Mouse (Mus musculus) embryonic facial prominence, embryonic 15.5 days (tissue): Measurements from ENCODE around the gene Npff. TPM values are rescaled to one million over a fixed set of nuclear protein-coding genes. Genes with fewer than 3 reads are reported as not detected.

Experiments
- ATAC-seq: fragments of 200-750 bp; cut with Nextera tagmentation; 2 replicates; pipeline ENCODE4 v1.8.0; 2017; ENCODE audit warnings: low read depth, moderate TSS enrichment; ENCODE audit not compliant: insufficient number of reproducible peaks, low FRiP score, low TSS enrichment
- H3K27ac ChIP-seq: fragments of 300-500 bp; sonication (generic); replicated peaks from 2 replicates; pipeline ENCODE4 v1.5.1; 2015; ENCODE audit warnings: mild to moderate bottlenecking, inconsistent platforms
- H3K27me3 ChIP-seq: fragments of 300-500 bp; sonication (generic); 2 replicates; pipeline ENCODE4 v1.6.1; 2015; ENCODE audit warnings: inconsistent platforms
- H3K36me3 ChIP-seq: fragments of 300-500 bp; sonication (generic); 2 replicates; pipeline ENCODE4 v1.6.1; 2015; ENCODE audit warnings: mild to moderate bottlenecking, inconsistent platforms
- H3K4me1 ChIP-seq: fragments of 300-500 bp; sonication (generic); 2 replicates; pipeline ENCODE4 v1.6.1; 2015; ENCODE audit warnings: inconsistent platforms
- H3K4me2 ChIP-seq: fragments of 300-500 bp; sonication (generic); replicated peaks from 2 replicates; pipeline ENCODE4 v1.6.1; 2015; ENCODE audit warnings: mild to moderate bottlenecking, inconsistent platforms
- H3K4me3 ChIP-seq: fragments of 300-500 bp; sonication (generic); replicated peaks from 2 replicates; pipeline ENCODE4 v1.5.1; 2015; ENCODE audit warnings: mild to moderate bottlenecking, inconsistent platforms
- H3K9ac ChIP-seq: fragments of 300-500 bp; sonication (generic); 2 replicates; pipeline ENCODE4 v1.6.1; 2015; ENCODE audit warnings: inconsistent platforms
- H3K9me3 ChIP-seq: fragments of 300-500 bp; sonication (generic); replicated peaks from 2 replicates; pipeline ENCODE4 v1.6.1; 2016; ENCODE audit warnings: inconsistent platforms
- WGBS: fragments of 180-500 bp; shearing (Covaris S2); methylation state at CpG from one replicate; pipeline ENCODE4 v1.1.7; 2015; 5-methylcytosine and 5-hydroxymethylcytosine counted together
- polyA plus RNA-seq: library from polyadenylated mRNA; unstranded; fragments of >200 nt; fragmentation: Nextera tagmentation; extraction: Ambion mirVana; gene quantifications from 2 replicates; pipeline ENCODE4 v1.2.1, GENCODE M21; 2015

Npff gene
- polyA plus RNA-seq, 1 experiment from 2014 or later = 3.9 TPM

DNA sequence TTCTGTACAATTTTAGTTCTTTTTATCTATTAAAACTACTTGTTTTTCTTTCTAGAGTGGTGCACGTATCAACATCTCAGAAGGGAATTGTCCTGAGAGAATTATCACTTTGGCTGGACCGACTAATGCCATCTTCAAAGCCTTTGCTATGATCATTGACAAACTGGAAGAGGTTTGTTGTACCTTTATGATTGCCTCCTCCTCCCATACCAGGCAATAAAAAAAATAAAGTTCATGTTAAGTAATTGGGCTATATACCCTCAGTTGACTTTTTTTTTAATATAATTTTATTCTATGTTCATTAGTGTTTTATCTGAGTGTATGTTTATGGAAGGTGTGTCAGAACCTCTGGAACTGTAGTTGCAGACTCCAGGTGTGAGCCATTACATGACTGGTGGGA lies 50.2 kb downstream of the Npff start:
- no peak for ATAC-seq

More for the DNA sequence above, 50.2 kb downstream of the Npff start:
- Histone ChIP-seq H3K9me3 (no peaks in the 10 kb centered on the region), H3K4me1 (peaks cover 15% of the 10 kb centered on the region), H3K4me3 (no peak overlapping the region), H3K4me2 (no peak overlapping the region), H3K27ac (no peak overlapping the region), H3K36me3 (peaks cover 55% of the 10 kb centered on the region), H3K9ac (no peak overlapping the region), H3K27me3 (no peaks in the 10 kb centered on the region)
- 88% methylated on average over 2 of the region's 2 CpGs for WGBS

Other genes with a start within 250 kb of the Npff start
- gene Mfsd5, start 245.5 kb downstream of the Npff start, polyA plus RNA-seq = 84.0 and 88.6 TPM in 2 replicates
- gene Espl1, start 228.7 kb downstream of the Npff start, polyA plus RNA-seq = 20.2 and 24.5 TPM in 2 replicates
- 398 and 407 TPM in 2 replicates for gene Pfdn5, start 198.8 kb downstream of the Npff start, polyA plus RNA-seq
- gene Myg1, start 193.2 kb downstream of the Npff start, polyA plus RNA-seq = 95.6 and 99.4 TPM in 2 replicates
- gene Aaas, start 174.2 kb downstream of the Npff start, polyA plus RNA-seq = 61.2 and 63.0 TPM in 2 replicates
- gene Sp7, start 157.8 kb downstream of the Npff start, polyA plus RNA-seq = 35.4 and 35.8 TPM in 2 replicates
- gene Sp1, start 118.8 kb downstream of the Npff start, polyA plus RNA-seq = 10.0 and 11.8 TPM in 2 replicates
- 0.59 and 0.75 TPM in 2 replicates for gene Amhr2, start 79.6 kb downstream of the Npff start, polyA plus RNA-seq
- gene Prr13, start 65.9 kb downstream of the Npff start, polyA plus RNA-seq = 89.4 and 93.7 TPM in 2 replicates
- 223 and 231 TPM in 2 replicates for gene Pcbp2, start 54.4 kb downstream of the Npff start, polyA plus RNA-seq
- 5.1 TPM in 1 of 2 replicates, not detected in the other for gene Gm10337, start 21.2 kb downstream of the Npff start, polyA plus RNA-seq
- 19.8 and 21.3 TPM in 2 replicates for gene Map3k12, start 7.9 kb downstream of the Npff start, polyA plus RNA-seq
- gene Tarbp2, start 6.8 kb downstream of the Npff start, polyA plus RNA-seq = 83.9 and 94.7 TPM in 2 replicates
- gene Gm28047, start 100.1 kb upstream of the Npff start, polyA plus RNA-seq = 0.56 TPM in 1 of 2 replicates, not detected in the other
- gene Atf7, start 100.5 kb upstream of the Npff start, polyA plus RNA-seq = 51.3 and 53.7 TPM in 2 replicates
- 59.0 and 65.5 TPM in 2 replicates for gene Atp5g2, start 147.4 kb upstream of the Npff start, polyA plus RNA-seq
- 67.2 and 69.0 TPM in 2 replicates for gene Calcoco1, start 197.2 kb upstream of the Npff start, polyA plus RNA-seq